24 mouse cellular contexts compared by ENCODE assay signal in genomic region chr1:130309746-130310145, GRCm38 (mm10).
DNase-seq lines count a peak whose midpoint lies in the region; ATAC-seq lines count a peak whose summit lies in the region.
"Had no signal": no experiment of that assay in that cellular context is flagged by ENCODE, and none has a peak within 500 bp of the region (broad histone marks: within the 10 kb centered on the region; RNA-seq: fewer than 3 reads in every experiment).

No protein-coding gene starts in this region.

- 67% methylated on average over 2 of the region's 2 CpGs for WGBS in liver, embryonic 13.5 days (ENCODE audit: insufficient replicate concordance)
- WGBS in liver, embryonic 16.5 days (ENCODE audit: insufficient replicate concordance) = 54% methylated on average over 2 of the region's 2 CpGs

- H3K36me3 ChIP-seq in liver, embryonic 13.5 days = no peaks in the 10 kb centered on the region
- no peaks in the 10 kb centered on the region for H3K36me3 ChIP-seq in liver, embryonic 16.5 days (ENCODE audit: control insufficient read depth, insufficient read depth)
- H3K36me3 ChIP-seq: embryonic facial prominence, embryonic 12.5 days; embryonic facial prominence, embryonic 15.5 days; G1E; hindbrain, embryonic 12.5 days; hindbrain, embryonic 15.5 days had no signal

- no peaks in the 10 kb centered on the region for H3K4me1 ChIP-seq in liver, embryonic 13.5 days (replicated peaks)
- no peaks in the 10 kb centered on the region for H3K4me1 ChIP-seq in liver, embryonic 16.5 days (ENCODE audit: control insufficient read depth, low read depth, low read length)
- H3K4me1 ChIP-seq: embryonic facial prominence, embryonic 12.5 days; embryonic facial prominence, embryonic 15.5 days; hindbrain, embryonic 12.5 days; hindbrain, embryonic 15.5 days had no signal

- H3K27ac ChIP-seq in liver, embryonic 13.5 days = no peak overlapping the region
- H3K27ac ChIP-seq in liver, embryonic 16.5 days (ENCODE audit: low read length) = no peak overlapping the region
- H3K27ac ChIP-seq: embryonic facial prominence, embryonic 12.5 days; embryonic facial prominence, embryonic 15.5 days; gastrocnemius, adult 2 months; hindbrain, embryonic 12.5 days; hindbrain, embryonic 15.5 days had no signal

- H3K27me3 ChIP-seq in liver, embryonic 13.5 days = no peaks in the 10 kb centered on the region
- H3K27me3 ChIP-seq in liver, embryonic 16.5 days (ENCODE audit: control insufficient read depth, insufficient read depth, low read depth, low read length) = no peaks in the 10 kb centered on the region
- H3K27me3 ChIP-seq: CH12.LX; embryonic facial prominence, embryonic 12.5 days; embryonic facial prominence, embryonic 15.5 days; hindbrain, embryonic 12.5 days; hindbrain, embryonic 15.5 days; Patski had no signal

- no peak overlapping the region for H3K4me2 ChIP-seq in liver, embryonic 13.5 days
- H3K4me2 ChIP-seq in liver, embryonic 16.5 days (ENCODE audit: low read depth, low read length) = no peak overlapping the region
- H3K4me2 ChIP-seq: embryonic facial prominence, embryonic 12.5 days; embryonic facial prominence, embryonic 15.5 days; heart, embryonic 11.5 days; hindbrain, embryonic 12.5 days; hindbrain, embryonic 15.5 days had no signal

- peak; percentile 2 for DNase-seq in adrenal gland, adult 8-10 months
- no peak for DNase-seq in adrenal gland, postnatal 10 days
- DNase-seq in liver, embryonic 13.5 days = no peak
- DNase-seq in liver = no peak
- DNase-seq in c-Kit-positive CD71-positive TER-119-positive erythroid progenitor cells, embryonic 14.5 days (ENCODE audit: low spot score) = no peak
- DNase-seq: B cell, adult 2 months; cerebellum, adult 11 months; cerebellum, adult 2 months; cerebellum, adult 9-11 months; cerebellum, postnatal 25 days; forebrain, postnatal 0 days; gastrocnemius, adult 2 months; gastrocnemius, postnatal 14 days; heart, adult 11 months had no signal

- H3K9me3 ChIP-seq in liver, embryonic 13.5 days (replicated peaks) = no peaks in the 10 kb centered on the region
- H3K9me3 ChIP-seq in liver, embryonic 16.5 days (replicated peaks; ENCODE audit: control insufficient read depth, low read length) = no peaks in the 10 kb centered on the region
- H3K9me3 ChIP-seq: embryonic facial prominence, embryonic 12.5 days; embryonic facial prominence, embryonic 15.5 days; G1E; hindbrain, embryonic 15.5 days had no signal

- peak; percentile 39; the same call in 1 of the 2 replicates for ATAC-seq in liver, embryonic 13.5 days (ENCODE audit: low read depth)
- ATAC-seq in liver, embryonic 16.5 days (ENCODE audit: low read depth) = peak; percentile 37; the same call in 1 of the 2 replicates
- ATAC-seq: forebrain, embryonic 14.5 days; forebrain, postnatal 0 days; Patski had no signal

- H3K4me3 ChIP-seq in liver, embryonic 13.5 days (replicated peaks) = no peak overlapping the region
- no peak overlapping the region for H3K4me3 ChIP-seq in liver, embryonic 16.5 days (ENCODE audit: low read depth, low read length)
- H3K4me3 ChIP-seq: embryonic facial prominence, embryonic 12.5 days; embryonic facial prominence, embryonic 15.5 days; gastrocnemius, adult 2 months; hindbrain, embryonic 12.5 days; hindbrain, embryonic 15.5 days had no signal

- H3K9ac ChIP-seq in liver, embryonic 13.5 days = no peak overlapping the region
- no peak overlapping the region for H3K9ac ChIP-seq in liver, embryonic 16.5 days (ENCODE audit: low read depth, low read length)
- H3K9ac ChIP-seq: embryonic facial prominence, embryonic 12.5 days; embryonic facial prominence, embryonic 15.5 days; forebrain, postnatal 0 days; hindbrain, embryonic 12.5 days; hindbrain, embryonic 15.5 days had no signal
